Mouse (Mus musculus) right cerebral cortex, adult 18-20 months (tissue): Measurements from ENCODE around the gene Pogz.
"Not testable (repeated sequence)": the region's sequence is repeated elsewhere in the genome, so short reads cannot be mapped to it uniquely, and the experiment has no call there.

Experiments
- DNase-seq: peaks from one replicate; pipeline ENCODE4 v3.0.0; 2022; ENCODE audit warnings: mixed read lengths

The Pogz gene

GRCm38 (mm10) chr3:94835396-94835795 lies 2.0 kb upstream of the Pogz start:
- no peak for DNase-seq

GRCm38 (mm10) chr3:94837959-94838496 lies 661 bp downstream of the Pogz start:
- DNase-seq: peak; percentile 91

DNA sequence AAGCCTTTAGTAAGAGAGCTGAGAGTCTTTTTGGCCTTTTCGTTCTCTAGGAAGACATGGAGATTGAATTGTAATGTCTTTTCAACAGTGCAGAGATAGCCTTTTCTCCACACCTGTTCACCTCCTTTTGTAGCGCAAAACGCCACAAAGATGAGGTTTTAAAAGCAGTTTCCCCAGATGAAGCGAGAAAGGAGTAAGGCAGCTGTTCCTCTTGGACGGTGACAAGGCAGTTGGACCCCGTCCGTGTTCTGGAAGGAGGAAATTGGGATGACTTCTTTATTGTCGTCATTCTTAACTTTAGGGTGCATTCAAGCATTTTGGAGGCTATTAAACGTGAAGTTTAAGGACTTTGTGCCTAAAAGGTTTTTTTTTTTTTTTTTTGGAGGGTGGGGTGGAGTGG lies 1.3 kb downstream of the Pogz start:
- no peak for DNase-seq

DNA sequence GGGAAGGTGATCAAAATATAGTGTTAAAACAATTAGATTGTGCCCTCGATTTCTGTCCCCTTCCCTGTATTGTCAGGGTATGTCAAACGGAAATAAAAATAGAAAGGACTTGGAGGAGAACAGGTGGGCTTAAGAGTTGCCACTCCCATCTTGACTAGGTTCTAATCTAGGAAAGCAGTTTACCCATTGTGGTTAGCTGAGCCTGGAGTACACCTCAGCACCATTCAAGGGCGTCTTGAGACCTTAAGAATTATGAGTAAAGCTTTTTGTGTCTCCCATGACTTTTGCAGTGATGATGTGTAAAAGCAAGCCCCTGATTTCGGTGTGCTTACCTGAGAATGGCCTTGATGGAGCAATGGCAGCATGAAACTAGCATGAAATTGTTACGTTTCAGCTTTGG lies 1.7 kb downstream of the Pogz start:
- DNase-seq: no peak

DNA sequence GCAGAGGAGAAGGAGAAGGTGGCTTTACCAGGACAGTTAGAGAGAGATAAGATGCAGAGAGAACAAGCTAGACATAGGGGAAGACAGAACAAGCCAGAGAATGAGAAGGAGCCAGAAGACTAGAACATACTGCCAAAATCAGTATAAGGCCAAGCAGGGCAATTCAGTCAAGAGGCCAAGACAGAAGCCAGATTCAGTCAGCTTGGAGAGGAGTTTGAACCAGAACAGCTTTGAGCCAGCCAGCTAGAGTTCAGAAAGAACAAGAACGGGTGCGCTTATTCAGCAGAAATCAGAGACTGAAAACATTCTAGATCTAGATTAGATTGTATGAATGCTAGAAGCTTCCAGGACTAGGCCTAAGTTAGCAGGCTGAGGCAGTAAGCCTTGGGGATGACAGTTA lies 10.0 kb downstream of the Pogz start:
- no peak for DNase-seq

DNA sequence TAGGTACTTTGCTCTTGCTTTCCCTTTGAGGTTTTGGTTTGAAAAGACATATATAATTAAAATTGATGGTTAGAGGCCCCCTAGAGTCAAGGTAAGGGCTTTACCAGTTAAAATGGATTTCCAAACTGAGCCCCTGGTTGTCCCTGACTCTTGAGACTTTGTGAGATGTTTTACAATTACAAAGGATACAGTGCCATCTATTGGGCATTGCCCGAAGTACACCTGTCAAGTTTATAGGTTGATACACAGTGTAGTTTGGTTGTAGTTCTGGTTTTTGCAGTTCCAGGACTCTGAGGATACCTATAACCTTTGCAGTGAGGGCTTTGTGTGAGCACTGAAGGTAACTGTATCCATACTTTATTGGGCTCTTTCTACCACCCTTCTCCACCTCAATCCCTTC lies 12.0 kb downstream of the Pogz start:
- DNase-seq: peak; percentile 24

GRCm38 (mm10) chr3:94851731-94852130 lies 14.4 kb downstream of the Pogz start:
- no peak for DNase-seq

- DNase-seq: no peak
Measured at GRCm38 (mm10) chr3:94852215-94852614, 14.8 kb downstream of the Pogz start.

DNA sequence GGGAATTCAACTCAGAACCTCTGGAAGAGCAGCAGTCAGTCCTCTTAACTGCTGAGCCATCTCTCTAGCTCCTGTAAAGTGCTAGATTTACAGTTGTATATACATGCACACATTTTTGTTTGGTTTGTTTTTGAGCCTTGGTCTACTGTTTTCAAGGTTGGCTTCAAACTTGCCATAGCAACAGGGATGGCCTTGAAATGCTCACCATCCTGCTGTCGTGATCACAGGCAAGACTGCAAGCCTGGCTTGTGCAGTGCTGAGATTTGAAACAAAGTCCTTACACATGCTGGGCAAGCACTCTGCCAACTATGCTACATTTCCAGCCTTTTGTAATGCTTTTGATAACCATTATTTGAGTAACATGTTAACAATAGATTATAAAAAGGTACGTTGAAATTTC lies 22.1 kb downstream of the Pogz start:
- no peak for DNase-seq

DNA sequence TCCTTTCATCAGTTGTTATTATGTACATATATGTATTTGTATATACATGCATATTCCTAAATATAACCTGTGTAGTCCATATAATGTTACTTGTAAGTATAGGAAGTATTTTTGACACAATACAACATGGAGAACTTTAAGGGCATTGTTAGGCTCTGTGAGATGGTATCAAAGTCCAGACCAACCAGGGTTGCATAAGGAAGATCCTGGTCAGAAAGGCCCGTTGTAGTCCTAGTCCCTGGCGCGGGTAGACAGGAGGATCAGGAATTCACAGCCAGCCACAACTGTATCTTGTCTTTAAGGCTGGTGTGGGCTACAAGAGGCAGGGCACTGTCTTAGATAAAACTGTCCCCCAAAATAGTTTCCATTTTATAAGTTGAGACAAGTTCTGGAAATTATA lies 31.6 kb downstream of the Pogz start:
- DNase-seq: no peak

GRCm38 (mm10) chr3:94878618-94879017 lies 41.3 kb downstream of the Pogz start:
- DNase-seq: no peak

DNA sequence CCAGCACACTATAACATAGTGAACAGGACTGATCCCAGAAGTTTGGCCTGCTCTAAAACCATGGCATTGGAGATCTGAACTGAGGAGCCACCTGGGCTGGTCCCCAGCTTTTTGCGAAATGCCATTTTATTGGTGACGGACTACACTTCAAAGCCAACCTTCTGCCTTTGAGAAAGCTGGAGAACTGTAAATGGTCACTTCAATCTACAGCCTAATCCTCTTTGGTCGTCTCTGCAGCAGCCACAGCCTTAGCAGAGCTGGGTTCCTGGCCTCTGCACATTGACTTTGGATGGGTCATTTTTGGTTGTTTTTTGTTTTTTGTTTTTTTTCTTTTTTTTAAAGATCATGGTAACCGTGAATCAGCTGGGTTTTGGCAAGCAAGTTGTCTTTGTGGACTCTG lies 44.5 kb downstream of the Pogz start:
- DNase-seq: no peak

DNA sequence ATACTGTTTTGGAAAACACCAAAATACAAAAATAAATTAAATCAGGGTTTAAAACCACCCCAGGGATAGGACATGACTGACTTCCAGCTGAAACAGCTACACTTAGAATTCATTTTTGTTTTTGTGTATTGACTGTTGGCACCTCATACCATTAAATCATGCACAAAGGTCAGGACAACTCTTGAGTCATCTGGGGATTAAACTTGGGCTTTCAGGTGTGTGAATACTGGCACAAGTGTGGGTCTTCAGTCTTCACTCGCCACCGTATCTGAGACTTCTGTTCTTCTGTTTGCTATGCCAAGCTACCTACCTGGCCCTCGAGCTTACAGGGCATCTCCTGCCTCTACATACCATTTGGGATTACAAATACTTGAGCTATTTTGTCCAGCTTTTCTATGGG lies 45.2 kb downstream of the Pogz start:
- DNase-seq: no peak

DNA sequence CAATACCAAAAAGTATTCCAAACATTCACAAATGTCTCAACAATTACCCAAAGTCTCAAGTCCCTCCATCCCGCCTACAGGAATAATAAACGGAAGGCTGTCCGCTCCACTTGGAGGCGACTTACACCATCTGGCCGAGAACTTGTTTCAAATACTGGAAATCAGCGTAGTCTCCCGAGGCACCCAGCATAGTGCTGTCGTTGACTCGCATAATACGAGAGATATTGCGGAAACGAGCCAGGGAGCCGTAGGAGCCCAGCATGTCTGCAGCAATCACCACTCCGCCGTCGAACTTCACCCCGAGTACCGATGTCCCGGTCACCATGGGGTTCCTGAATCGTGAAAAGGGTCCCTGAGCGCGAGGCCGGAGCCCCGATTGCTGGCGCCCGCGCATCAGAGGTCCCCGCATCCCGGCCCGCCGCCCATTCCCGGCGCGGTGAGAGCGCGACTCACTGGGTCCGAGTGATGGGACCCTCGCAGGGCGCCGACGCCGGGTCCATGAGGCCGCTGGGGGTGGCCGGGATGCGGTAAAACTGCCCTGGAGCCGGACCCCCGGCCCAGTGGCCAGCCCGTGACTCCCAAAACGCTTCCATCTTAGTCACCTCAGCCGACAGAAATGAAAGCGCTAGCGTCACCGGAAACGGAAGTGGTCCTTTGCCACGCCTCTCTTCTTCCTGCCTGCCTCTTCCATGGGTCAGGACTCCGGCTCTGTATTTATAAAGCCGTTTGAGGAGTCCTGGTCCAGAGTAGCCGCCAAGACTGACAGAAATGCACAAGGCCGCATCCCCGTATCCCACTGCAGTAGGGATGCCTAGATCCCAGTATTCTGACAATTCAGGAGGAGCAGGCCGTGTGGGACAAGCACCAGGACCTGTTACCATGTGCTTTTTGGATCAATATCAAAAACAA lies 49.2 kb downstream of the Pogz start, which contains the start of gene Psmb4:
Gene Psmb4, minus strand, starts transcription at position 646 of the 909 bp plus-strand sequence.
- peak; percentile 90 for DNase-seq

- no peak for DNase-seq
Measured at GRCm38 (mm10) chr3:94888595-94888994, 51.2 kb downstream of the Pogz start.

- DNase-seq: no peak
Measured at GRCm38 (mm10) chr3:94894076-94894475, 56.7 kb downstream of the Pogz start.

DNA sequence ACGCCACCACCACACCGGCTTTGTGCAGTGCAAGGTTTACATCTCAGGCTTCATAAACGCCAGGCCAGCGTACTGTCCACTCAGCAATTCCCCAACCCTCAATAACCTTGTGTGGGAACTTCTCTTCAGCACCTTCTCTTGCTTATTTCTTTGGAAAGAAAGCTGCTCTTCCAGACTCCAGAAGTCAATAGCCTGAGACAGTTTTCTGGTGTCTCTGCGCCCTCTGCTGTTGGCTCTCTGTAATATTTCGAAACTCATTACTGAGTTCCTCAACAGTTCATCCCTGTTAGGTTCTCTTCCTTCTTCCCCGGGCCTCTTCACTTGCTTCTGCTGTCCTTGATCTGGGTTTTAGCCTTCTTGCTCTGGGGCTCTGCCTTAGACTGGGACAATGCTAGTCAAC lies 65.4 kb downstream of the Pogz start:
- peak; percentile 59 for DNase-seq

GRCm38 (mm10) chr3:94904759-94905158 lies 67.4 kb downstream of the Pogz start:
- not testable (repeated sequence) for DNase-seq

GRCm38 (mm10) chr3:94906482-94906881 lies 69.1 kb downstream of the Pogz start:
- no peak for DNase-seq

DNA sequence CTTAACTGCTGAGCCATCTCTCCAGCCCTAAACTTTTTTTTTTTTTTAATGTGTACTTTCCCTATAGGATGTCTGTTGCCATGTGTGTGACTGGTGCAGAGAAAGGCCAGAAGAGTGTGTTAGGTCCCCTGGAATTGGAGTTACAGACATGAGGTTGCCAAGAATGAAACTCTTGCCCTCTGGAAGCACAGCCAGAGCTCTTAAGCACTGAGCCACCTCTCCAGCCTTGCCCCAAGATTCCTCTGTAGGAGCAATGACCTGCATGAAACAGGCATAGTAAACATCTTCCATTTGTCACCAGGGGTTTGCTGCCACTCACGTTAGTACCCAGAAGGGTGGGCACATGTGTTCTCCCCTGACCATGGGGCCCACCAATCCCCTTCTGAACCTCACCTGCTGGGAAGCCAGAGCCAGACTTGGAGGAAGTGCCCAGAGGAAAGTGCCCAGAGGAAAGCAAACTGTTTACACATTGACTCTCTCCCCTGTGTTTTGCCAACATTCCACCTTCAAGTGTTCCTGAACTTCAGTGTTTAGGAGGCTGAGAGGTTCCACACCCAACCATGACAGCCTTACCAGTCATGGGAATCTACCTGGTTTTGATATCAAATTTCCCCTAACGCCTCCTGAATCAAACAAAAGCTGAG lies 73.8 kb downstream of the Pogz start:
- no peak for DNase-seq

DNA sequence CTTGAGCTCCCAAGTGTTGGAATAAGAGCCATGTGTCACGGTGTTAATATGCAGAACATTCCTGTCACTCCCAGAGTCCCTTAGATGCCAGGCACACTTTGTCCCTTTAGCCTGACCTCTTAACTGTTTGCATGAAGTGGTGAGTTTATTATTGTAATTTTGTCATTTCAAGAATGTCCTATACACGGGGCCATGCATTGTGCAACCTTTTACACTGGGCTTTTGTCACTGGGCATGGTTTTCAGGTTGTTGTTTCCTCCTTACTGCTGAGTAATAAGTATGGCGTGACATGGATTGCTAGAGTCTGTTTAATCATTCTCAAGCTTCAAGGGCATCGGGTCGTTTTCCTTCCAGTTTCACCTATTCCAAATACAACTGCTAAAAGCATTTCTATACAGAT lies 76.4 kb downstream of the Pogz start:
- DNase-seq: no peak

GRCm38 (mm10) chr3:94915903-94916741 lies 78.8 kb downstream of the Pogz start:
- no peak for DNase-seq

DNA sequence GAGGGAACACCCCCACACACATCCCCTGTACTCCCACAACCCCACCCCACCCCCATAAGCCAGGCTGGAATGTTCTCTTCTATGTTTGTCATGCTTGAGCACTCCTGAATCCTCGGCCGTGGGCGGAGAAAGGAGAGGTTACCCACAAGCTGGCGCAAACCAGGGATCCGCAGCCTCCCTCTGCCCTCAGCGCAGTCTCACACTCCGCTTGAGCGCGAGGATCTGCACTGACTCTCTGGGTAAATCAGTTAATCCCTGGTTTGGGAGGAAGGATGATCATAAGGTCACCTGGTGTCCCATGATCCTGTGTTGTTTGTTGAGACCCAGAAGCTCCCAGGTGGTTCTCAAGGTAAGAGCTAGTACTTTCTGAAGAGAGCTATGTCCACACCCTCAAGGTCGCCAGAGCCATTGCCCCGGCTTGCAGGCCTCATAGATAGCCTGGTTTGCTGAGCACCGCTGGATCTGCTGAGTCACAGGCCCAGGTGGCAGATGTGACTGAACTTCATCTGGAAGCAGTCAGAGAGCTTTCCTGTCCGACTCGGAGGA lies 80.5 kb downstream of the Pogz start:
- DNase-seq: peak; percentile 52
